Mouse (Mus musculus): Measurements from ENCODE around the gene Tbck.

The Tbck gene

GRCm38 (mm10) chr3:132865596-132865995 is 181.7 kb downstream of the Tbck start:
- no peak for DNase-seq (ENCODE audit: extremely low read depth, low read depth, low spot score)

- no peak for DNase-seq (ENCODE audit: extremely low read depth, low read depth, low spot score)
Observed at GRCm38 (mm10) chr3:132866984-132867383, 183.0 kb downstream of the Tbck start.

- peak; percentile 31 for DNase-seq (ENCODE audit: extremely low read depth, low read depth, low spot score)
Observed at GRCm38 (mm10) chr3:132868838-132869237, 184.9 kb downstream of the Tbck start.

GRCm38 (mm10) chr3:132870079-132870478 is 186.1 kb downstream of the Tbck start:
- no peak for DNase-seq (ENCODE audit: extremely low read depth, low read depth, low spot score)

- DNase-seq (ENCODE audit: extremely low read depth, low read depth, low spot score) = no peak
Observed at GRCm38 (mm10) chr3:132871318-132871904, 187.5 kb downstream of the Tbck start.

- DNase-seq (ENCODE audit: extremely low read depth, low read depth, low spot score) = no peak
Observed at GRCm38 (mm10) chr3:132873251-132873650, 189.3 kb downstream of the Tbck start.

- no peak for DNase-seq (ENCODE audit: extremely low read depth, low read depth, low spot score)
Observed at GRCm38 (mm10) chr3:132876011-132876708, 192.2 kb downstream of the Tbck start.

GRCm38 (mm10) chr3:132876933-132877676 is 193.2 kb downstream of the Tbck start:
- no peak for DNase-seq (ENCODE audit: extremely low read depth, low read depth, low spot score)

GRCm38 (mm10) chr3:132880361-132880760 is 196.4 kb downstream of the Tbck start:
- DNase-seq (ENCODE audit: extremely low read depth, low read depth, low spot score) = no peak

GRCm38 (mm10) chr3:132880826-132881225 is 196.9 kb downstream of the Tbck start:
- no peak for DNase-seq (ENCODE audit: extremely low read depth, low read depth, low spot score)

- no peak for DNase-seq (ENCODE audit: extremely low read depth, low read depth, low spot score)
Observed at GRCm38 (mm10) chr3:132883256-132883655, 199.3 kb downstream of the Tbck start.

- no peak for DNase-seq (ENCODE audit: extremely low read depth, low read depth, low spot score)
Observed at GRCm38 (mm10) chr3:132884459-132884858, 200.5 kb downstream of the Tbck start.

GRCm38 (mm10) chr3:132886419-132887050 is 202.6 kb downstream of the Tbck start:
- peak; percentile 16 for DNase-seq (ENCODE audit: extremely low read depth, low read depth, low spot score)

GRCm38 (mm10) chr3:132887074-132887848 is 203.3 kb downstream of the Tbck start:
- DNase-seq (ENCODE audit: extremely low read depth, low read depth, low spot score) = peak; percentile 52

All from fat pad, adult 2 months (tissue).